Comparison of ENCODE assay signal across 14 mouse cellular contexts in the genomic region with DNA sequence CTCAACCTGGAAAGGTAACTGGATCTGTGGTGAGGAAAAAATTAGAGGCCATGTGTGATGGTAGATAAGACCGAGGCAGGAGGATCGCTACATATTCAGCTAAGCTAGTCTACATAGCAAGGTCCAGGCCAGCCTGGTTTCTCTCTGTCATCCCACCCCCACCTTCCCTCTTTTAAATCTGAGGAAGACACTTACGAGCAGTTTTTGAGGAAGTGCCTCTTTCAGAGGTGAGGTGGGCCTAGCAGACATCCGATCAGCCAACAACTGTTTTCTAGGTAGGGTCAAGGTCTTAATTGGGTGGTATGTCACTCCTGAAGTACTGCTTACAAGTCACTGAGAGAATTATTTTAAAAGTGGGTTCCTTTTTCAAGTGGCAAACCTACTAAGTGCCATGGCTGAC.
"Had no signal": no experiment of that assay in that cellular context is flagged by ENCODE, and none has a peak within 500 bp of the region (broad histone marks: within the 10 kb centered on the region; RNA-seq: fewer than 3 reads in every experiment).

No protein-coding gene starts in this region.

- H3K9ac ChIP-seq: liver, embryonic 15.5 days; midbrain, embryonic 15.5 days; neural tube, embryonic 12.5 days had no signal

- H3K27me3 ChIP-seq: liver, embryonic 15.5 days; megakaryocyte, embryonic 14.5 days; midbrain, embryonic 15.5 days; neural tube, embryonic 12.5 days had no signal

- DNase-seq: kidney, postnatal 25 days; lung, adult 2 months; lung, postnatal 36 days; thymus, adult 2 months; thymus, postnatal 4 days had no signal

- H3K9me3 ChIP-seq: limb, embryonic 10.5 days; liver, embryonic 15.5 days; megakaryocyte, embryonic 14.5 days; midbrain, embryonic 15.5 days; neural tube, embryonic 12.5 days had no signal

- H3K4me1 ChIP-seq: limb, embryonic 10.5 days; liver, embryonic 15.5 days; midbrain, embryonic 15.5 days; neural tube, embryonic 12.5 days had no signal

- H3K27ac ChIP-seq: left cerebral cortex, adult 2 months; limb, embryonic 10.5 days; liver, embryonic 15.5 days; midbrain, embryonic 15.5 days; neural tube, embryonic 12.5 days had no signal

- ATAC-seq: lung, postnatal 0 days; midbrain, embryonic 15.5 days had no signal

- H3K4me3 ChIP-seq: left cerebral cortex, adult 2 months; limb, embryonic 10.5 days; liver, embryonic 15.5 days; megakaryocyte, embryonic 14.5 days; midbrain, embryonic 15.5 days; neural tube, embryonic 12.5 days had no signal

- H3K36me3 ChIP-seq: limb, embryonic 10.5 days; liver, embryonic 15.5 days; midbrain, embryonic 15.5 days; neural tube, embryonic 12.5 days had no signal

- H3K4me2 ChIP-seq: liver, embryonic 11.5 days; liver, embryonic 15.5 days; midbrain, embryonic 11.5 days; midbrain, embryonic 15.5 days; neural tube, embryonic 12.5 days had no signal
